Mouse (Mus musculus) fibroblast of lung, adult 2 months (primary cell): Measurements from ENCODE around the gene Rgs10.

Source experiments
- DNase-seq: peaks from one replicate; pipeline ENCODE4 v3.0.0-alpha.2; 2011; ENCODE audit warnings: low read depth

The Rgs10 gene

DNA sequence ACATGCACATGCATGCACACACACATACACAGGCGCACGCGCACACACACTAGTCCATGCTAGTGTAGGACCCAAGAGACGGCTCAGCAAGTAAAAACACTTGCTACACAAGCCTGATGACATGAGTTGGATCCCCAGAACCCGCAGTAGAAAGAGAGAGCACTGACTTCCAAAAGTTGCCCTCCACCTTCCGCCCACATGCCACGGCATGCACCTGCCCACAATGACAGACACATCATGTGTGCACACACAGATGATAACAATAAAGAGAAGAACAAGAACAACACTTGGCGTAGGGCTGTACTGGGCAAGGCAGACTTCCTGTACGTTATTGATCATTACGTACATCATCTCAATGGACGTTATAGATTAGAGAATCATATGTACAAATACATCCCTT is 44.4 kb downstream of the Rgs10 start:
- no peak for DNase-seq

GRCm38 (mm10) chr7:128373751-128374150 is 44.8 kb downstream of the Rgs10 start:
- no peak for DNase-seq

DNA sequence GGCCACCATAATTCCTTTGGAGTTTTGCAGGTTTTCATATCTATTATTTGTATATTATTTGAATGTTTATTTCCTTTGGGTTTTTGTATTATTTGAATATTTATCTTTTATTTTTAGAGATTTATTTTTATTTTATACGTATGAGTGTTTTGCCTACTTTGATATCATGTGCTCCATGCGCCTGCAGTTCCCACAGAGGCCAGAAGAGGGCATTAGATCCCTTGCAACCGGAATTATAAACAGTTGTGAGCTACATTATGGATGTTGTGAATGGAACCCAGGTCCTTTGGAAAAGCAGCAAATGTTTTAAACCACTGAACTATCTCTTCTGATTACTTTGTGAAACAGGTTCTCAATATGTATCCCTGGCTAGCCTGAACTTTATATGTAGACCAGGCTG is 46.2 kb downstream of the Rgs10 start:
- no peak for DNase-seq

- no peak for DNase-seq
Observed at GRCm38 (mm10) chr7:128369366-128369765, 49.2 kb downstream of the Rgs10 start.

DNA sequence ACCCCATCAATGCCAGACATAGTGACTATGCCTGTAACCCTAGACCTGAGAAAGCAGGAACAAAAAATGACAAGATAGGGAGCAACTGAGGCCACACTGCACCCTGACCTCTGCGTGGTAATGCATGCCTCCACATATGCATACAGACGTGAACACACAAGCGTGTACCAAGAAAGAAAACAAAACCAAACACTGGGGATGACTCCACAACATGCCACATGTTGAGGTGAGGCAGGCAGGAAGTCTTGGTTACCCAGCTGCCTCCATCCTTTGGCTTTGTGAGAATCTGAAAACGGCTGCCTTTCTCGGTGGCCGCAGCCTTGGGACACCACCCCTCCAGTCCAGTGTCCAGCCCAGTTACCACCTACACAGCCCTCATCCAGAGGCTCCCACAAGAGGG is 49.7 kb downstream of the Rgs10 start:
- no peak for DNase-seq

DNA sequence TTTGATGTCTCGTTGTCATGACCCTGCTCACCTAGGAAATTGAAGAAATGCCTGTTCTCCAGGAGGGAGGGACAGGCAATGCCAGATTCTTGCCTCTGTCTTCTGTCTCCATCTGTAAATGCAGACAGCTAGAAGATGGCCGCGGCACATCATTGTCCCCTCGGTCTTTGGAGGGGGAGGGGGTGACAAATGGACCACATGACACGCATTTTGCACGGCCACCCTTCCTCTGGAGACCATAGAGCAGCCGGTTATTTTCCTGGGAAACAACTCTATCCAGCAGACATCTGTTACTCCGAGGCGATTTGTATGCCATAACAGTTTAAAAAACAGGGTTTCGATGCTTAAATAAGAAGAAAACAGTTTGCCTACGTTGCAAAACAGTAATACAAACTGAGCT is 51.9 kb downstream of the Rgs10 start:
- no peak for DNase-seq

DNA sequence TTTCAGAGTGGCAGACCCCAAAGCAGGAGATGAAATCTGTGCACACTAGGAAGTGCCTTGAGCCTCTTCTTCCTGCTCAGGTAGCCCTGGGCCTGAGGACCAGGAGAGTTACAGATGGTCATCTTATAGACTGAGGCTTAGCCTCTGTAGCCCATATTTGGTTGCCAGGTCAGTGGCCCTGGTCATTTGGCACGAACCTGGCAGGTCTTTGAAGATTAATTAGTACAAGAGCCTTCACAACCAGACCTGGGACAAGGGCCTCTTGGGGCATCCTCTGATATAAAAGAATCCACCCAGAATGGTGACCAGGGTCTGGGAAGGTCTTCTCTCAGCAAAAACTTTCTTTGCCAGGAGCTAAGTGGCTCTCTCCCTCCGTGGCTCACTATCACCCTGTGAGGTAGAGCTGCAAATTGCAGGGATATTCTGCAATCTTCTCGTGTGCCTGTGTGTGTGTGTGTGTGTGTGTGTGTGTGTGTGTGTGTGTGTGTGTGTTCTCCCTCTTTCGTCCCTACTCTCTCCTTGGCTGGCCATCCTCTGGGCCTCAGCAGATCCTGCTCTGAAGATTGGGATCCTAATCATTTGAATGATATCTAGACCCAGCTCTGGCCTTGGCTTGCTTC is 53.4 kb downstream of the Rgs10 start:
- no peak for DNase-seq

- DNase-seq = no peak
Observed at GRCm38 (mm10) chr7:128364526-128364925, 54.0 kb downstream of the Rgs10 start.

GRCm38 (mm10) chr7:128363806-128364205 is 54.8 kb downstream of the Rgs10 start:
- DNase-seq = peak; percentile 60

GRCm38 (mm10) chr7:128362916-128363315 is 55.6 kb downstream of the Rgs10 start:
- DNase-seq = no peak

- no peak for DNase-seq
Observed at GRCm38 (mm10) chr7:128359741-128360140, 58.8 kb downstream of the Rgs10 start.

- DNase-seq = no peak
Observed at GRCm38 (mm10) chr7:128359164-128359563, 59.4 kb downstream of the Rgs10 start.

GRCm38 (mm10) chr7:128358741-128359140 is 59.8 kb downstream of the Rgs10 start:
- no peak for DNase-seq

GRCm38 (mm10) chr7:128356868-128357755 is 61.4 kb downstream of the Rgs10 start:
- DNase-seq = peak; percentile 58

DNA sequence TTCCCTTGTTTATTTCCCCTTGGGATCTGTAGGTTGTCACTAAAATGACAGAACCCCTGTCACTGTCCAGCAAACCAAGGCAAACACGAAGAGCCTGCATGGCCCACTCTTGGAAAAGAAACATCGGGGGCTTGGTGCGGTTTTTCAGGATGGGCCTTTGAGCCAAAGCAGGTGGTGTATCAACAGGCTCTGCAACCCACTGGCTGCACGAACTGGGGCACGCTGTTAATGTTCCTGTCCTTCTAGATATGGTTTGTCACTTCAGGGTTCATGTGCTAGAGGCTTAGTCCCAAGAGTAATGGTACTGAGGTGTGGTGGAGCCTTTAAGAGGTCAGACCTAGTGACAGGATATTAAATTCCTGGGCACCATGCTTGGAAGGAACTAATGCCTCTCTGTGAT is 63.1 kb downstream of the Rgs10 start:
- no peak for DNase-seq

GRCm38 (mm10) chr7:128352721-128353120 is 65.8 kb downstream of the Rgs10 start:
- no peak for DNase-seq

DNA sequence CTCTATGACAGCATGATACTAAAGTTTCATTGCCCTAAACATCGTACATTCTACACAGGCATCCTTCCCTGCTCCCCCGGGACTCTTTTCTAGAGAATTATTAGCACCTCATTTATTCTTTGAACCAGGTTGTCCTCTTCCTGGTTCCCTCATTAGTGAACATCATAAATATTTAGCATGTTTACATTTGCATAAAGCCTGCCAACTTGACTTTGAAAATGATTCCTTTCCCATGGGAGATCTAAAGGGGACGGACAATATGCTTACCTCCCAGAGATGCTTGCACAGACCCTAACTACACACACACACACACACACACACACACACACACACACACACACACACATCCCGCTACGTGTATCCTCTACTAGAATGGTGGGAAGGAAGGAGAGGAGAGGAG is 67.4 kb downstream of the Rgs10 start:
- no peak for DNase-seq

DNA sequence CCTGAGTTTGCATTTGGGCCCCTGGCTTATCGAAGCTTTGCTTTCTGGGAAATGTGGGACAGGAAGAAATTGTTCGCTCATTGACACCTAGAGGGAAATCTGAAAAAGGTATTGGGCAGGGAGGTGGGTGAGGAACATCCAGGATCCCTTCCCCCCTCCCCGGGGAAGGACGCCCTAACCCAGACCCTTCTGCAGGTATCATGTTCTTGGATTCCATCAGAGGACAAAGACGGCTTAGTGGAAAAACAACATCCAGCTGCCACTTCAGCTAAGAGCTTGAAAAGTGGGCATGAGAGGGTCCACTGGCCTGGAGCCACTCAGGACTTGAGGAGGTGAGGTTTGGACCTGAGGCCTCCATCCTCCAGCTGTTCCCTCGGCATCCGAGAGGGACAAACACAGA is 68.2 kb downstream of the Rgs10 start:
- no peak for DNase-seq

DNA sequence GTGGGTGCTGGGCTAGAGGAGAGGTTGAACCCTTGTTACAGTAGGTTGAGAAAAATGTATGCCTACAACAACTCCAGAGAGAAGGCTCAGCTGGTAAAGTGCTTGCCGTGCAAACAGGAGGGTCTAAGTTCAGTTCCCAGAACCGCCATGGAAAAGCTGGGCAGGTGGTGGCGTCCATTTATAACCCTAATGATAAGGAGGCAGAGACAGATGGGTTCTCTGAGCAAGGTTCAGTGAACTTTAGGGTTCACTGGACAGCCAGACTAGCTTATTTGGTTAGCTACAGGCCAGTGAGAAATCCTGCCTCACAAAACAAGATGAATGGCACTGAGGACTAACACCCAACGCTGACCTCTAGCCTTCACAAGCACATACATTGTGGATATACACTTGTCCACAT is 68.8 kb downstream of the Rgs10 start:
- DNase-seq = no peak

DNA sequence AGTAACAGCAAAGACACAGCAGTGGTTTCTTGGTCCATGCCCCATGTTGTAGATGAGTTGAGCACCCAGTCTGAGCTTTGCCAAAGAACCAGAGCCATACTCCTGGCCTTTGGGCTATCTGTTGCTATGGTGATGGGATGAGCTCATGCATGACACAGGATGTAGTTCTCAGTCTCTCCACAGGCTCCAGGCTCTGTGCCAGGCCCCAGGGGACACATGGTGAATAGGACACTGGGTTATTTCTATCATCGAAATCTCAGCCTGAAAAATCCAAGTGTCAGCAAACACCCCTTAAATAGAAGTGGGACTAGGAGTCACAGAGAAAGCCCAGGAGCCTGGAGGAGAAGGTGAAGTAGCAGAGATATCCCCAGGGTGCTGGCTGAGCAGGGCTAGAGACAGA is 70.0 kb downstream of the Rgs10 start:
- DNase-seq = peak; percentile 50

- DNase-seq = no peak
Observed at GRCm38 (mm10) chr7:128346991-128347390, 71.6 kb downstream of the Rgs10 start.

GRCm38 (mm10) chr7:128346522-128346921 is 72.0 kb downstream of the Rgs10 start:
- no peak for DNase-seq

GRCm38 (mm10) chr7:128345691-128346090 is 72.9 kb downstream of the Rgs10 start:
- DNase-seq = no peak
